Comparison of ENCODE assay signal across 16 mouse cellular contexts in the genomic region with DNA sequence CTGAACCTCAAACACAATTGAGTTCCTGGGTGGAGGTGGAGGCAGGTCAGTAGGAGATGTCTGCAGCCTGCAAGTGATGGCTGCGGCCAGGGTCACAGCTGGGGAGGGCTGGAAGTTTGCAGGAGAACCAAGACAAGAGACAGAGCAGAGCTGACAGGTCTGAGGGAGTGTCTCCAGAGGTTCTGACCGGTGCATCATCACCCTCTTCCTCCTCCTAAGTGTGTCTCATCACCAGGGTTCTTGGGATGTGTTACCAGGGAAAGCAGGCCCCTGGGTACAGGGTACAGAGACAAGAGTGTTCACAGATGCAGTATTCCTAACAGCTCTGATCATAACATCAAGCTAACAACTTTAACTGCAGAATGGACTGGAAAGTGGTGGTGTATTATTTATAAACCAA.
DNase-seq lines count a peak whose midpoint lies in the region; ATAC-seq and TF ChIP-seq lines count a peak whose summit lies in the region.
"Had no signal": no experiment of that assay in that cellular context is flagged by ENCODE, and none has a peak within 500 bp of the region (broad histone marks: within the 10 kb centered on the region; RNA-seq: fewer than 3 reads in every experiment).

No protein-coding gene starts in this region.

- TF ChIP-seq CTCF in midbrain, postnatal 0 days (IDR thresholded peaks at IDR 0.05): no peak
- no peak for TF ChIP-seq CTCF in heart, postnatal 0 days (IDR thresholded peaks at IDR 0.05; ENCODE audit: low read depth)

- H3K9me3 ChIP-seq in heart, embryonic 13.5 days: no peaks in the 10 kb centered on the region
- no peaks in the 10 kb centered on the region for H3K9me3 ChIP-seq in midbrain, embryonic 11.5 days (ENCODE audit: control insufficient read depth, low read length)
- no peaks in the 10 kb centered on the region for H3K9me3 ChIP-seq in midbrain, postnatal 0 days (ENCODE audit: low read length)
- no peaks in the 10 kb centered on the region for H3K9me3 ChIP-seq in heart, postnatal 0 days (replicated peaks; ENCODE audit: control insufficient read depth, low read length)
- H3K9me3 ChIP-seq: embryonic facial prominence, embryonic 13.5 days; forebrain, embryonic 13.5 days; midbrain, embryonic 15.5 days; neural tube, embryonic 12.5 days; stomach, embryonic 15.5 days had no signal

- H3K27ac ChIP-seq in heart, embryonic 13.5 days (replicated peaks): peak overlapping the region; percentile 43
- H3K27ac ChIP-seq in midbrain, embryonic 11.5 days (ENCODE audit: low read depth, low read length): no peak overlapping the region
- no peak overlapping the region for H3K27ac ChIP-seq in midbrain, postnatal 0 days (ENCODE audit: low read depth, low read length)
- peak overlapping the region; percentile 74 for H3K27ac ChIP-seq in heart, postnatal 0 days (ENCODE audit: low read depth)
- H3K27ac ChIP-seq: embryonic facial prominence, embryonic 13.5 days; forebrain, embryonic 13.5 days; midbrain, embryonic 15.5 days; neural tube, embryonic 12.5 days; stomach, embryonic 15.5 days had no signal

- H3K4me2 ChIP-seq in heart, embryonic 13.5 days: no peak overlapping the region
- H3K4me2 ChIP-seq in midbrain, embryonic 11.5 days: no peak overlapping the region
- H3K4me2 ChIP-seq in midbrain, postnatal 0 days (ENCODE audit: low read depth, low read length, poor library complexity, severe bottlenecking): no peak overlapping the region
- H3K4me2 ChIP-seq in heart, postnatal 0 days (ENCODE audit: low read depth, low read length): no peak overlapping the region
- H3K4me2 ChIP-seq: embryonic facial prominence, embryonic 13.5 days; forebrain, embryonic 13.5 days; midbrain, embryonic 15.5 days; neural tube, embryonic 12.5 days; stomach, embryonic 15.5 days had no signal

- no peaks in the 10 kb centered on the region for H3K36me3 ChIP-seq in heart, embryonic 13.5 days
- H3K36me3 ChIP-seq in midbrain, embryonic 11.5 days (ENCODE audit: control insufficient read depth, insufficient read depth, low read length): no peaks in the 10 kb centered on the region
- H3K36me3 ChIP-seq in midbrain, postnatal 0 days (ENCODE audit: insufficient read depth, low read length): no peaks in the 10 kb centered on the region
- no peaks in the 10 kb centered on the region for H3K36me3 ChIP-seq in heart, postnatal 0 days (replicated peaks; ENCODE audit: control insufficient read depth, insufficient read depth, low read length)
- H3K36me3 ChIP-seq: embryonic facial prominence, embryonic 13.5 days; midbrain, embryonic 15.5 days; neural tube, embryonic 12.5 days; stomach, embryonic 15.5 days had no signal

- H3K9ac ChIP-seq in heart, embryonic 13.5 days: 0 out of 2 replicates have a peak overlapping the region, but pooled peaks have one; percentile 8
- no peak overlapping the region for H3K9ac ChIP-seq in midbrain, embryonic 11.5 days (ENCODE audit: low read length)
- no peak overlapping the region for H3K9ac ChIP-seq in midbrain, postnatal 0 days (replicated peaks; ENCODE audit: low read length, poor library complexity, severe bottlenecking)
- H3K9ac ChIP-seq in heart, postnatal 0 days (replicated peaks; ENCODE audit: low read depth, low read length): no peak overlapping the region
- H3K9ac ChIP-seq: embryonic facial prominence, embryonic 13.5 days; forebrain, embryonic 13.5 days; midbrain, embryonic 15.5 days; neural tube, embryonic 12.5 days; stomach, embryonic 15.5 days had no signal

- no peak for TF ChIP-seq EP300 in heart, postnatal 0 days (IDR thresholded peaks at IDR 0.05; ENCODE audit: low read depth)

- H3K27me3 ChIP-seq in heart, embryonic 13.5 days (replicated peaks): no peaks in the 10 kb centered on the region
- no peaks in the 10 kb centered on the region for H3K27me3 ChIP-seq in midbrain, embryonic 11.5 days (ENCODE audit: control insufficient read depth, insufficient read depth, low read length)
- H3K27me3 ChIP-seq in midbrain, postnatal 0 days (ENCODE audit: insufficient read depth, low read length): no peaks in the 10 kb centered on the region
- no peaks in the 10 kb centered on the region for H3K27me3 ChIP-seq in heart, postnatal 0 days (ENCODE audit: control insufficient read depth, insufficient read depth, low read length)
- H3K27me3 ChIP-seq: embryonic facial prominence, embryonic 13.5 days; forebrain, embryonic 13.5 days; midbrain, embryonic 15.5 days; neural tube, embryonic 12.5 days; stomach, embryonic 15.5 days had no signal

- 20% methylated on average over 2 of the region's 2 CpGs for WGBS in heart, embryonic 13.5 days
- WGBS in midbrain, embryonic 11.5 days: 62% methylated on average over 2 of the region's 2 CpGs
- WGBS in midbrain, postnatal 0 days: 50% methylated on average over 2 of the region's 2 CpGs
- 25% methylated on average over 2 of the region's 2 CpGs for WGBS in heart, postnatal 0 days

- peaks cover 18% of the 10 kb centered on the region for H3K4me1 ChIP-seq in heart, embryonic 13.5 days
- peaks cover 2% of the 10 kb centered on the region; the same call in 1 of the 2 replicates for H3K4me1 ChIP-seq in midbrain, embryonic 11.5 days (ENCODE audit: control insufficient read depth, insufficient read depth, low read length)
- H3K4me1 ChIP-seq in midbrain, postnatal 0 days (ENCODE audit: insufficient read depth, low read length): no peaks in the 10 kb centered on the region
- peaks cover 9% of the 10 kb centered on the region for H3K4me1 ChIP-seq in heart, postnatal 0 days (ENCODE audit: control insufficient read depth, insufficient read depth)
- H3K4me1 ChIP-seq: midbrain, embryonic 15.5 days; neural tube, embryonic 12.5 days had no signal

- no peak for ATAC-seq in heart, embryonic 13.5 days (ENCODE audit: extremely low read depth, insufficient number of reproducible peaks, low FRiP score, low TSS enrichment)
- ATAC-seq in midbrain, embryonic 11.5 days (ENCODE audit: low FRiP score): no peak
- ATAC-seq in midbrain, postnatal 0 days (ENCODE audit: low FRiP score): no peak
- no peak for ATAC-seq in heart, postnatal 0 days (ENCODE audit: insufficient read depth, low read depth)
- ATAC-seq: forebrain, embryonic 13.5 days; midbrain, embryonic 15.5 days had no signal

- no peak for DNase-seq in heart, adult 9 months (ENCODE audit: low spot score in 2 of 2)
- DNase-seq in midbrain, embryonic 11.5 days (ENCODE audit: low spot score, missing footprints): peak; percentile 66
- DNase-seq in midbrain, postnatal 0 days (ENCODE audit: low spot score): no peak
- no peak for DNase-seq in heart, postnatal 0 days (ENCODE audit: low spot score)
- no peak for DNase-seq in frontal cortex, postnatal 10 days (ENCODE audit: low spot score in 2 of 2)
- no peak for DNase-seq in frontal cortex, adult 2 months (ENCODE audit: extremely low spot score in 1 of 2, low spot score in 1 of 2)
- DNase-seq: adrenal gland, postnatal 25 days; cerebellum, postnatal 25 days; liver; right cerebral cortex, postnatal 4 days had no signal

- no peak overlapping the region for H3K4me3 ChIP-seq in heart, embryonic 13.5 days
- H3K4me3 ChIP-seq in midbrain, embryonic 11.5 days (ENCODE audit: low read depth, low read length): no peak overlapping the region
- no peak overlapping the region for H3K4me3 ChIP-seq in midbrain, postnatal 0 days (ENCODE audit: low read depth, low read length)
- no peak overlapping the region for H3K4me3 ChIP-seq in heart, postnatal 0 days (ENCODE audit: low read depth, low read length)
- H3K4me3 ChIP-seq: embryonic facial prominence, embryonic 13.5 days; forebrain, embryonic 13.5 days; midbrain, embryonic 15.5 days; neural tube, embryonic 12.5 days; stomach, embryonic 15.5 days had no signal

Comparison
In these comparisons a context has a peak if more than half of its experiments do, and no peak if none do; other contexts are left out.
1. H3K27ac ChIP-seq: peak in heart, embryonic 13.5 days (single experiment) and heart, postnatal 0 days (single experiment); none in midbrain, embryonic 11.5 days (single experiment) and midbrain, postnatal 0 days (single experiment).